Mouse (Mus musculus) liver, adult 2 months (tissue): ENCODE results near the gene Eif2ak4. TPM values are rescaled to one million over a fixed set of nuclear protein-coding genes. Genes with fewer than 3 reads are reported as not detected.

Experiments used
- DNase-seq: peaks from one replicate; pipeline ENCODE4 v3.0.0-alpha.2; 2011; ENCODE audit warnings: low read depth, low spot score; ENCODE audit errors: extremely low read depth
- H3K27ac ChIP-seq: fragments of 200-500 bp; replicated peaks from 2 replicates; pipeline ENCODE4 v1.5.1; 2012; ENCODE audit warnings: low read depth, mild to moderate bottlenecking, control low read depth, inconsistent platforms, low read length; ENCODE audit not compliant: insufficient read depth
- H3K27me3 ChIP-seq: fragments of 200-500 bp; 2 replicates; pipeline ENCODE4 v1.6.1; 2012; ENCODE audit warnings: mild to moderate bottlenecking, moderate library complexity, low read length, inconsistent platforms; ENCODE audit not compliant: control insufficient read depth, insufficient read depth
- H3K36me3 ChIP-seq: fragments of 200-500 bp; 2 replicates; pipeline ENCODE4 v1.6.1; 2012; ENCODE audit warnings: low read length, inconsistent platforms; ENCODE audit not compliant: control insufficient read depth, insufficient read depth
- H3K4me1 ChIP-seq: fragments of 200-500 bp; 2 replicates; pipeline ENCODE4 v1.6.1; 2011; ENCODE audit warnings: low read length; ENCODE audit not compliant: control insufficient read depth, insufficient read depth
- H3K4me3 ChIP-seq: fragments of 200-500 bp; 2 replicates; pipeline ENCODE4 v1.5.1; 2011; ENCODE audit warnings: low read depth, mild to moderate bottlenecking, control low read depth, low read length, moderate library complexity; ENCODE audit not compliant: insufficient read depth
- H3K79me2 ChIP-seq: fragments of 200-500 bp; 2 replicates; pipeline ENCODE4 v1.6.1; 2012; ENCODE audit warnings: inconsistent platforms, mild to moderate bottlenecking, low read length, moderate library complexity; ENCODE audit not compliant: control insufficient read depth, insufficient read depth
- H3K9ac ChIP-seq: fragments of 200-500 bp; 2 replicates; pipeline ENCODE4 v1.6.1; 2012; ENCODE audit warnings: low read depth, mild to moderate bottlenecking, control low read depth, inconsistent platforms, low read length
- CTCF ChIP-seq: fragments of 200-500 bp; IDR thresholded peaks from 2 replicates; pipeline ENCODE4 v1.5.1; 2011; ENCODE audit warnings: low read depth, low read length, control low read depth
- POLR2A ChIP-seq: fragments of 200-500 bp; IDR thresholded peaks from 2 replicates; pipeline ENCODE4 v1.6.1; 2011; ENCODE audit warnings: low read length, control low read depth; ENCODE audit not compliant: insufficient read depth; ENCODE audit errors: extremely low read depth
- WGBS: fragments of 180-500 bp; shearing (Covaris S2); methylation state at CpG from one replicate; pipeline ENCODE4 v1.1.7; 2018; 5-methylcytosine and 5-hydroxymethylcytosine counted together
- polyA plus RNA-seq: library from polyadenylated mRNA; depleted of rRNA; stranded (reverse); fragments of >200 nt; gene quantifications from 2 replicates; pipeline ENCODE4 v1.2.3, GENCODE M21; 2012
- total RNA-seq: library from RNA; depleted of rRNA; stranded (reverse); fragments of >200 nt; gene quantifications from 2 replicates; pipeline ENCODE4 v1.2.3, GENCODE M21; 2014

Gene Eif2ak4
- total and polyA plus RNA-seq, 2 experiments = 4.8 to 5.4 TPM

GRCm38 (mm10) chr2:118428296-118428695 is 39.9 kb downstream of the Eif2ak4 start:
- TF ChIP-seq POLR2A (no peak), CTCF (no peak)
- Histone ChIP-seq H3K79me2 (no peaks in the 10 kb centered on the region), H3K27me3 (no peaks in the 10 kb centered on the region), H3K4me1 (no peaks in the 10 kb centered on the region), H3K27ac (no peak overlapping the region), H3K9ac (no peak overlapping the region), H3K4me3 (no peak overlapping the region), H3K36me3 (peaks cover 26% of the 10 kb centered on the region)
- 91% methylated on average over 6 of the region's 6 CpGs for WGBS
- no peak for DNase-seq

- Histone ChIP-seq H3K4me3 (no peak overlapping the region), H3K27ac (no peak overlapping the region), H3K36me3 (peaks cover 26% of the 10 kb centered on the region), H3K79me2 (no peaks in the 10 kb centered on the region), H3K27me3 (no peaks in the 10 kb centered on the region), H3K9ac (no peak overlapping the region), H3K4me1 (no peaks in the 10 kb centered on the region)
- no peak for DNase-seq
- 84% methylated on average over 9 of the region's 9 CpGs for WGBS
- TF ChIP-seq POLR2A (no peak), CTCF (no peak)
Measured at GRCm38 (mm10) chr2:118429297-118429696, 40.9 kb downstream of the Eif2ak4 start.

GRCm38 (mm10) chr2:118430630-118431029 is 42.2 kb downstream of the Eif2ak4 start:
- H3K4me3 ChIP-seq = no peak overlapping the region
- no peaks in the 10 kb centered on the region for H3K4me1 ChIP-seq
- H3K27ac ChIP-seq = no peak overlapping the region
- TF ChIP-seq POLR2A (no peak), CTCF (no peak)
- H3K9ac ChIP-seq = no peak overlapping the region
- 93% methylated on average over 16 of the region's 16 CpGs for WGBS
- H3K36me3 ChIP-seq = peaks cover 30% of the 10 kb centered on the region
- no peak for DNase-seq
- no peaks in the 10 kb centered on the region for H3K79me2 ChIP-seq
- H3K27me3 ChIP-seq = no peaks in the 10 kb centered on the region

GRCm38 (mm10) chr2:118431589-118431988 is 43.2 kb downstream of the Eif2ak4 start:
- no peaks in the 10 kb centered on the region for H3K4me1 ChIP-seq
- 87% methylated on average over 5 of the region's 5 CpGs for WGBS
- H3K27ac ChIP-seq = no peak overlapping the region
- no peak for DNase-seq
- no peak overlapping the region for H3K4me3 ChIP-seq
- H3K27me3 ChIP-seq = no peaks in the 10 kb centered on the region
- H3K36me3 ChIP-seq = peaks cover 35% of the 10 kb centered on the region
- no peaks in the 10 kb centered on the region for H3K79me2 ChIP-seq
- no peak overlapping the region for H3K9ac ChIP-seq
- TF ChIP-seq CTCF (peak; percentile 55), POLR2A (no peak)

GRCm38 (mm10) chr2:118442172-118442571 is 53.8 kb downstream of the Eif2ak4 start:
- Histone ChIP-seq H3K4me3 (no peak overlapping the region), H3K4me1 (no peaks in the 10 kb centered on the region), H3K9ac (no peak overlapping the region), H3K27ac (no peak overlapping the region), H3K36me3 (peaks cover 13% of the 10 kb centered on the region), H3K79me2 (no peaks in the 10 kb centered on the region), H3K27me3 (no peaks in the 10 kb centered on the region)
- TF ChIP-seq POLR2A (no peak), CTCF (no peak)
- peak; percentile 77 for DNase-seq
- WGBS = 30% methylated on average over 5 of the region's 5 CpGs

GRCm38 (mm10) chr2:118442723-118443122 is 54.3 kb downstream of the Eif2ak4 start:
- Histone ChIP-seq H3K79me2 (no peaks in the 10 kb centered on the region), H3K4me1 (no peaks in the 10 kb centered on the region), H3K27ac (no peak overlapping the region), H3K36me3 (peaks cover 13% of the 10 kb centered on the region), H3K27me3 (no peaks in the 10 kb centered on the region), H3K4me3 (no peak overlapping the region), H3K9ac (no peak overlapping the region)
- no peak for DNase-seq
- TF ChIP-seq POLR2A (no peak), CTCF (no peak)
- 94% methylated on average over 4 of the region's 4 CpGs for WGBS
